Mouse (Mus musculus): Measurements from ENCODE around the gene Stard13.

- TF ChIP-seq POLR2A (IDR thresholded peaks at IDR 0.05; ENCODE audit: insufficient read depth, low read length) (no peak), EP300 (IDR thresholded peaks at IDR 0.05; ENCODE audit: insufficient read depth, low read depth, low read length) (no peak), CTCF (IDR thresholded peaks at IDR 0.05; ENCODE audit: low read depth, low read length) (no peak)
Observed at GRCm38 (mm10) chr5:151185286-151185856, 48.3 kb downstream of the Stard13 start.
